Mouse (Mus musculus) fibroblast of lung, adult 2 months (primary cell): ENCODE results near the gene Papola.
"Not testable (repeated sequence)": the region's sequence is repeated elsewhere in the genome, so short reads cannot be mapped to it uniquely, and the experiment has no call there.

Experiments
- DNase-seq: peaks from one replicate; pipeline ENCODE4 v3.0.0-alpha.2; 2011; ENCODE audit warnings: low read depth

Papola gene

DNA sequence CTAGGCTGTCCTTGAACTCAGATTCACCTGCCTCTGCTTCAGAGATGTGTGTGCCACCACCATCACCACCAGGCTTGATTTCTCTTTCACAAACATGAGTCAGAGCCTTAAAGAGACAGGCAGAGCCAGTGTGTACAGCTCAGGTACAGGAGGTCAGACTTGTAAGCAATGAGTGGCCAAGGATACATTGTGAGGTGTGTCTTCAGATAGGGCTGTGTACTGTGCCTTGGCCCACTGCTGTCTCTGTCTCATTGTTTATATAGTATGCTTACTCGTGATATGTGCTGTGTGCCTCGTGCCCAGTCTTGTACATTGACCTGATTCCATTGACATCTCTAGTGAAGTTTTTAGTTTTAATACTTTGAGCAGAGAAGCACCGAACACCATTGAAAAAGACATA is 21.3 kb downstream of the Papola start:
- no peak for DNase-seq

DNA sequence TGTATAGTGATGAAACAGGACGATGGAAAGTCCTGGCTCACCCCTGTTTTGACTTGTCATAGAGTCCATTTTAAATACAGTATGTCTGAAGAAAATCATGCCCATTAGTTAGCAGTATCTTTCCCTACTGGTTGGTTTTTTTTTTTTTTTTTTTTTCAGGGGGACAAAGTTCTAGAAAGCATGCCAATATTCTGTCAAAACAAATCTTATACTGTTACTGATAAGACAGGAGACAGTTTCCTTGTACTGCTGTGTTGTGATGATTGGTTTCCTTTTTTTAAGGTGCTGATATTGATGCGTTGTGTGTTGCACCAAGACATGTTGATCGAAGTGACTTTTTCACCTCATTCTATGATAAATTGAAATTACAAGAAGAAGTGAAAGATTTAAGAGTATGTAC is 21.7 kb downstream of the Papola start:
- DNase-seq = no peak

DNA sequence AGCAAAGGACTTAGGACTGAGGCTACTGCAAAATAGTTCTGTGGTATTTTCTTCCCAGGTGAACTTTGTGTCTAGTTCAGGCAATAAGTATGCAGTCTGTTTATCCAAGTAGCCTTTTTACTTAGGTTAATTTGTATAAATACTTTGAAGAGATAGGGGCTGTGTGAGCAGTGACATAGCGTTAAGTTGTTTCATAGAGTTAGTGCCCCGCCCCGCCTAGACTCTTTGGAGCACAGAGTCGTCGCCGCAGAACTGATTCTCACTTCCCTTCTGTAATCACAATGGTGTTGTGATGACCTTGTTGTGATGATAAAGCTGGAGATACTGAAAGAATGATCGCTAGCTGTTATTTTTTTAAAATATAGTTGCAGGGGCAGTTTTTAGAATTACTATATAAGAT is 22.9 kb downstream of the Papola start:
- DNase-seq = no peak

DNA sequence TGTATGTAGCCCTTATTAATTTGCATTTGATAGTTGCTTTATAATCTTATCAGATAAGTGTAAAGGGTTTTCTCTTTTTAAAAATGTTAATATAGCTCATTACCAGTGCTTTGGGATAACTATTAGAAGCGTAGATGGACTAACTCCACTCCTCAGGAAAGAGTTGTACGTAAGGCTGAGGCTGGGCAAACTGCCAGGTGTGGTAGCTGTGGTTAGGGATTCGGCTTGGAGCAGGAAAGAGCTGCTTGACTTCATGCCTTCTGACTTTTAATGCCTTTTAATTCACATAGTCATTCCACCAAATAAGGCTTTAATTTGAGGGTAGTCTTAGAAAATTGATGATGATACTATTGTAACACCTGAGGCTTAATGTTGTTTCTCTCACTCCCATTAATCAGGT is 24.5 kb downstream of the Papola start:
- no peak for DNase-seq

DNA sequence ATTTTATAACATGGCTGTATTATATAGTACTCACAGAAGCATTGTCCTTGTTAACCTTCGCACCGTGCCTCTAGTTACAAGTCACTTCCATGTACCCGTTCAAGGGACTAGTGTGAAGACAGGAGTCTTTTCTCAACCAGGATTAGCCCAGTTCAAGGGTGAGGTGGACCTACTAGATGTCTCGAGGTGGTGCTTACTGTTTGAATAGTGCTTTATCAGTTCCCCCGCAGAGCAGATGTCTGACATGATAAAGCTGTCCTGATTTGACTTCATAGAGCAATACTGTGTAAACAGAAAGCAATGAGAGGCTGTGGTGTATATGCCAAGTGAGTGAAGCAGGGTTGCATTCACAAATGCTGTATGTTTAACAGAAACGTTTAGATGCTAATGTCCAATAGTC is 26.1 kb downstream of the Papola start:
- DNase-seq = no peak

DNA sequence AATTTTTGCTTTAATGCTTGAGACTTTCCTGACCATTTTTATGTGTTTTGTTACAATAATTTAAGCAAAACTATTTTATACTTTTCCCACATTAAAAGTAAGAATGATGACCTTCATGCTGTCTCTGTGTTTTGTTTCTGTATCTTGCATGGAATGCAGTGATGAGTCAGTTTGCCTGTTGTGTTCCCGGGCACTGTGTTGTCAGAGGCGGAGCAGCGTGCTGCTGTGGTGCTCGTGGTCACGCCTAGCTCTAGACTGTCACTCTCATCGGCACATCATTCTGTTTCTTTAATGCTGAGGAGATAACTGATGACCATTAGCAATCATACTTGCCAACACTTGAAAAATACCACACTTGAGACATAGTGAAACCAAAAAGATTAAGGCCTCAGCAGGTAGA is 29.5 kb downstream of the Papola start:
- DNase-seq = no peak

DNA sequence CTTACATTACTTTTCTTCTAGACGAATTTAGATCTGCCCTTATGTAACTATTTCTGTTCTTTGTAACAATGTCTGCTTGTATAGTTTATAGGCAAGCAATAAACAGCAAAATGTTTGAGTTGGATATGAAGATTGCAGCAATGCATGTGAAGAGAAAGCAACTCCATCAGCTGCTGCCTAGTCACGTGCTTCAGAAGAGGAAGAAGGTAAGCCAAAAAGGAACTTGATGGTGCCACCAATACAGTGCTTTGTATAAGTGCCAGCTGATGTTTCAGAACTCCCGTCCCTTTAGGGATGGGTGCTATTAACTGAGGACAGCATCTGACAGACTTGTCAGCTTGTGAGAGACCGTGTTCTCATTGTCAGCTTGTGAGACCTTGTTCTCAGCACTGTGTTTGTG is 39.0 kb downstream of the Papola start:
- DNase-seq = no peak

DNA sequence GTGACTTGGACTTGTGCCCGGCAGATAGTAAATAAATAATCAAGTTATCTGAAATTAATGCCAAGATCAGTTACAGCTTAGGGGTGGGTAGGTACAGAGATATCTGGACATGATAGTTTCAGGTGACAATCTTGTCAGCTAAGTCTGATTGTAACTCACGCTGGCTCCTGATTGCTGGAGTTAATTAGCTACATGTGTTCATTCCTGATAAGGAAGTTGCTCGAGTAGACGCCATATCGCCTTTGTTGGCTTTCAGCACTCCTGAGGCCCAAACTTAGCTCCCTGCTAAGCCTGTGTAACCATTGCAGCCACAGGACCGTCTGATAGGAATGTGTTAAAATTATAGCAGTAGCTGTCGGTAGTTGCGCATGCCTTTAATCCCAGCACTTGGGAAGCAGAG is 40.2 kb downstream of the Papola start:
- DNase-seq = no peak

DNA sequence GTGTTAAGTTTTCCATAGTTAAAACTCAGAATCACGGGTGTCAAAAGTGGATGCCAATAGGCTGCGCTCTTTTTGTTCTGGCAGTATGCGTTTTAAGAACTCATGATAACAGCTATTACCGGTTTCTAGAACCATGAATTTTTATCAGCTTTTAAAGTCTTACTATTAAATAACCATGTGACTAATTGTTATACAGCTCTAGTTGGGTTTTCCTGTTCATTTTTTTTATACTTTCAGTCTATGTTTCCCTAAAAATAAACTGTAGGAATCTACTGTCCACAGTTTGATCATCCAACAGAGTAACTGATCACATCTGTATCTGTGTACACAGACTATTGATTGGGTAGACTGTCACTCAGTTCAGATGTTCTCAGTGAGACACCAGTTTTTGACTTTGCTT is 40.8 kb downstream of the Papola start:
- no peak for DNase-seq

DNA sequence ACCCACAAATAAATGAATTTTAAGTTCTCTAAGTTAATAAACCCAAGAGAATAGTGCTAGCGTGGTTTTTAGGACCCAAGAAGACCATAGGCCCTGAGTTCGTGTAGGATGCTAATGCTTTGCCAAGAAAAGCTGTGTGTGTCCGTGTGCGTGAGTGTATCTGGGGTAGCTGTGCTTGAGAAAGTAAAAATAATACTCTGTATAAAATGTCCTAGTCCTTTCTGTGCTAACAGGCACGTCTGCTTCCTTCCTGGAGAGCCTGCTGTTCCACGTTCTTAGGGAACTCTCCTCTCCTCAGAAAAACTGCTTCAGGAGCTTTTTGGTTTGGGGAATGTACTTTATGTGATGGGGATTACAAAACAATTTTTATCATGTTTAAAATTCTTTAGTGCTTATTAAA is 48.0 kb downstream of the Papola start:
- DNase-seq = no peak

DNA sequence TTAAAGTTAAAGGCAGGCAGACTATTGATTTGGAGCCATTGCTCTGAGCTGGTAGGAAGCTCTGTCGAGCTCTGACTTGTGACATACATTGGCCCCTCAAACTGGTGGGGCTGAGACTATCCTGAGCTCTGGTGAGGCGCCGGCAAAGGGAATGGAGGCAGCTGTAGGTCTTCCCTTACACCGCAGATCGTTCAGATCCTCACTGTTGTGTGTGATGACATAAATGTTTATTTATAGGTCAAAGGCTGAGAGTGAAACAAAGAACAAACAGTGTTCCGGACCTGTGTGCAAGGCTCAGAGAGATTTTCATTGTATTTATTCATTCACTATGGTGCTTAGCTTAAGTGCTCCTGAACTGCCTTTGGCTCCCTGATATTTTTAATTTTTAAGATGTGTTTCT is 50.4 kb downstream of the Papola start:
- DNase-seq = no peak

DNA sequence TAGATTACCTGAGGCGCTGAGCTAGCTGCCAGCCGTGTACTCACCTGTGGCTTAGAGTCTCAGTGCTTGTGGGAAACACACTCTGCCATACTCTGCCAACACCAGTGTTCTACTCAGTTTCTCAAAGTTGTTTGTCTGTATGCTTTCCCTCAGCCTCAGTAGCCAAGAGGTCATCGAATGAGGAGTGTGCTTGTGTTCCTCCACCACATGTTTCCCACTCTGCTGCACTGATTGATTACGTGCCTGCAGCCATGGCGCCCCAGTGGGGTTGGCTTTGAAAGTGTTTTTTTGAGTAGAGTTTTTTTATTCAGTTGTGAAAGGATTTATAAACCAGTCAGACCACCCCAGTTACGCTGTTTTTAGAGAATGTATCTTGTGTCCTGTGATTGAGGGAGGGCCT is 51.1 kb downstream of the Papola start:
- DNase-seq = no peak

DNA sequence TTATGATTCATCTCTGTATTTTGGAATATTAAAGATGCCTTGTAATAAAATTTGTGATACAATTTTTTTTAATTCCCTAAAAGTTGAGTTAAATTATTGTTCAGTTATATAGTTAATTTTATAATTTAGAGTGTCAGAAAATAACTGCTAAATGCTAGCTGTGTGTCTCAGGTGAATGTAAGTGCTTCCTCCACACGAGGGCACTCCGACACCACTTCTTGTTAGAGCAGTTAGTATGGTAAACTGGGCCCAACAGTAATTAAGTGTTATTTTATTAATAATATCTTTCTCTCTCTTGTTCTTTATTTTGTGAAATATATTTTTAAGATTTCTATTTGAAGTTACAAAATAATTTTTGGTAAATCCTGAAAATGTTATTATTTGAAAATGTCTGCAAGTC is 51.7 kb downstream of the Papola start:
- DNase-seq = no peak

DNA sequence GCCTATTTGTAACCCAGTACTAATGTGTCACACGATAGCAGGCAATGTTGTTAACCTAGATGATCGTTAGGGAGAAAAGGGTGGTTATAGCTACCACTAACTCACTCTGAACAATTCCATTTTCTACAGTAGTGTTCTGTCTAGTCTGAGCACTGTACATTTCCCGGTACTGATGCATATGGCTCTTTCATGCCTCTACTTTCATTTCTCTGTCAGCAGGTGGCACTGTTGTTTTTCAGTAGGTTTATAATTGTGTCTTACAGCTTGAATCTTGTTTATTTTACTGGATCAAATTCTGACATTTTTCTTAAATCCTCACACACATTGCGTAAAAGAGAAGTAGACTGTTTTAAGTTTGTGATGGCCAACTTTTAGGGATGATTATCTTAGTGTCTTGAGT is 54.6 kb downstream of the Papola start:
- no peak for DNase-seq

DNA sequence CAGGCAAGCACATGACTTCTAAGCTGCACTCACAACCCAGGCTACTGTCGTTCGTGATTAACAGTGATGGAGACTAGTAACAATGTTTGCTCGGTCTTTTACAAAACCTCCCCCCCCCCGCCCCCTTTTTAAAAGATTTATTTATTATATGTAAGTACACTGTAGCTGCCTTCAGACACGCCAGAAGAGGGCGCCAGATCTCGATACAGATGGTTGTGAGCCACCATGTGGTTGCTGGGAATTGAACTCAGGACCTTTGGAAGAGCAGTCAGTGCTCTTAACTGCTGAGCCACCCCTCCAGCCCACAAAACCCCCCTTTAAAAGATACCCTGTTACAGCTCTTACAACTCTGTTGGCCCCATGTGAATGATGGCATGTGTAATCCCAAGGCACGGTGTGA is 56.1 kb downstream of the Papola start:
- not testable (repeated sequence) for DNase-seq

DNA sequence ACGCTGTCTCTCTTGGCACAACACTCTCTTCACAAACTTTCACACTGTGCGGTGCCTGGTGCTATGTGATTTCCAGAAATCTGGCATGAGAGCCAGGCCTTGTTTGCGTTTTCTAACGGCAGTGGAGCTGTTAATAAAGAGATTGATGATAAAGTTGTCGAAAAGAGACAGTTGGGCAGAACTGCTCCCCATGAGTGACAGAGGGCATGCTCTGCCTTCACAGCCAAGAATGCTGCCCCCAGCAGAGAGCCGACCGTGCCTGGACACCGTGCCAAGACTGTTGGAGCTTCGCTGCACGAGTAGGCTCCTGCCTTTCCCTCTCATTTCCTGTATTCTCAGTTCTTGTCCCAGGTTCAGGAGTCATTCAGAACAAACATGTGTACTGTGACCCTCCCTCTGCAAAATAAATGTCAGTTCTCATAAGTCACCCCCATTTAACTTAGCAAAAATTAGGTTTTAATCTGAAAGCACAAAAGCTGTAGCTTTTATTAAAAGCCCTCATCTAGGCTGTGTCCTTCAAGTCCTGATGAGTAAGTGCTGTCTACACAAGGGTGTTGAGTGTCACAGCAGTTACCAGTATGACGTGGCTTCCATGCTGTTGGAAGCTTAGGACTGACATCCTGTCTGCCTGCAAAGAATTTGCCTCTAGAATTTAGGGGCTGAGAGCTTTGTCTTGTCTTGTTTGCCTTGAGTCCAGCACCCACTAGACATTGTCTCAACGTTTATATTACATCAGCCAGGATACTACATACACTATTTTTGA is 58.9 kb downstream of the Papola start:
- DNase-seq = peak; percentile 72

DNA sequence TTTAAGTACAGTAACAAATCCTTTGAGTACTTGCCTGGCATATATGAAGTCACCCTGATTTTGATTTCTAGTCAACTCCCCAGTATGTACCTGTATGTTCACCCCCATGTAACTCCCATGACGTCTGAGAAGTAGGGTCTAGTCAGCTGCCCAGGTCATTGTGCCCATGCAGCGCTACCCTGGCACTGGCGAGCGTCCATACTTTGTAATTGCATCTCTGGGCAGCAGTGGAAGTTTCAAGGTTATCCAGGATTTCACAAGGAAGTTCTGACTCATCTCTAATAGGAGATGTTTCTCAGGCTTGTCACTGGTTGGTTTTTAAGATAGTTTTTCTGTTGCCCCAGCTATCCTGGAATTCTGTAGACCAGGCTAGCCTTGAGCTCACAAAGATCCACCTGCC is 59.9 kb downstream of the Papola start:
- DNase-seq = no peak

DNA sequence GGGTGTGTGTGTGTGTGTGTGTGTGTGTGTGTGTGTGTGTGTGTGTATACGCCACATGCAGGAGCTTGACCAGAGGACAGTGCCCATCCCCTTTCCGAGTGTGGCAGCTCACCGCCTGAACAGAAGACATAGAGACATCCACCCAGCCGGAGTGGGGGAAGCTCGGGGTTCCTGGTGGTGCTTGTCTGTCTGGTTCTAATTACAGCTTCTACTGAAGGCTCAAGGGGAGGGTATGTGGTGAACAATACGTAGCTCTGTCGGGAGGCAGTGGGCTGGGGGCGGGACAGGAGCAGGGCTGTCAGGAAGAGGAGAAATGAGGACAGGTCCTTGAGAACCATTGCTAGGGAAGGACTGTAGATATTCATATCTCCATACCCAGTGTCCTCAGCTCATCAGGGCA is 64.6 kb downstream of the Papola start:
- no peak for DNase-seq

DNA sequence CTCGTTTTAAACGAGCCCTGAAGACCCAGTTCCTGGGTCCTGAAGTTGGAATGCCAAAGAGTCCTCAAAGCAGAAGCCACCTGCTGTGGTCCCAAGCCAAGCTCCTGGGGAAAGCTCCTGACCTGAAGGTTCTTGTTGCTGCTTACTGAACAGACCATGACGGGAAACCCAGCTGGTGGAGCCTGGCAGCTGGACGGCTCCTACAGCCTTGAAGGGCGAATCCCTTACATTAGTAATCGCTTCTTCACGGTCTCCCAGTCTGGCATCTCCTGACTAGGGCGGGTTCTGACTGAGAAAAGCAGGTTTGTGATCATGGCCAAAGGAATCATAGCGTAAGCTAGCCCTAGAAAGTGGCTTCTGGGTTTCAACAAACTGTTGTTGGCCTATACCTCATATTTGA is 66.2 kb downstream of the Papola start:
- DNase-seq = no peak

DNA sequence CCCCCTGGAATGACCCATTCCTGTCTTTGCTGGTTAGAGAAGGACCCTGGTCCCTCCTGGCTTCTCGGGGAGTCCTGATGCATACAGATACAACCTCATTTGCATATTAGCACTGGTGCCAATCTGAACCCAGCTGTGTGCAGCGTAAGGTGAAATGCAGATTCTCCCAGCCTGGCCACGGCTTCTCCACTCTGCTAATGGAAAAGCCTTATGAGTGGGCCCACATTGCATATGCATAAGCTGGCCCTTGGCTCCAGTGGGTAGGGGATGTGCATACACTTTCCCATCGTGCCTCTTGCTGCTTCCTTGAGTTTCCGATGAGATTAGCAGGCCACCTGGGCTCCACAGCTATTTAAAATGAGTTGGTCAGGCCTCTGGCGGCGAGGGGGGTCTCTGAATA is 68.3 kb downstream of the Papola start:
- DNase-seq = no peak

DNA sequence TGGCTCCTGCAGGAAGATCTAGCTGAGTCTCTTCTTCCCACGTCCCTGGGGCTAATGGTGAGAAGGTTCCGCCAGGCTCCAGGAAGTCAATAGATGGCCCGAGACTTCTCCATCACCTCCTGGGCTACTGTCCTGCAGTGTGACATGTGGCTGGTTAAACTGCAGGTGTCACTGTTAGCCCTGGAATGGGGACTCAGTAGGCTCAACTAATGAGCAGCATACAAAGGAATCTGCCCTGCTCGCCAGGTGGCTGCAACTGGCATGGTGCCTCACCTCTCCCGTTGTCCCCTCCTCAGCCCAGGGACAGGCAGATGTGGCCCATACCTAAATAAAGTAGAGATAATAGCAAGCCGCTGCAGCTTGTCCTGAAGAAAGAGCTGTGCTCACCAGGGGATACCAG is 70.1 kb downstream of the Papola start:
- no peak for DNase-seq

DNA sequence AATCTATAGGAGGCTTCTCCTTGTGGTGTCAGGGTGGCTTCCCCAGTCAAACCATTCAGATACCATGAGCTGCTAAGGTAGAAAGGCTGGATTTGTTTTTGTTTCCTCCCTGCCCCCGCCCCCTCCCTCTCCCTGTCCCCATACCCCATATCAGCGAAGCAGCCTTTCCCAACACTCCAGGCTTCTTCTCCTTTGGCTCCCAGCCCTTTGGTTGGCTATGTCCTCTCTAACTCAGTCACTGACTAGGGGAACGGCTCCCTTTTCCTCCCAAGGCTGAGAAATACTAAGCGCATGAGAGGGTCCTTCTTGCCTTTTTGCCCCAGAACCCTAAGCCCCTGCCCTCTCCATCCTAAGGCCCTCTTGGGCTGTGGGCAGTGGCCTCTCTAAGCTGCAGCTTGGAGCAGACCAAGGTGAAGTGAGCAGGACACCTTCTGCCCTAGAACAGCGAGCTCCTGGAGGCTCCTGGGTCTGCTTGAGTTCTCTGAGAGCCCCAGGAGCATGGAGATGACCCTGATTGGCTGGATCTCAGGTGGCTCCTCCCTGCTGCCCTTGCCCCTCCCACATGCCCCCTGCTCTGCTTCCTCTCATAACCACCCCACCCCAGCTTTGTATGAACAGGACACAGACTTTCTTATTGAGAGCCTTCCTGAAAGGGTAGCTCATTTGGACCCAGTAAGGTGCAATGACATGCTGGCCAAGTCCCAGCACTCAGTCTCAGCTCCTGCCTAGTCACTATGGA is 73.6 kb downstream of the Papola start:
- DNase-seq = no peak

DNA sequence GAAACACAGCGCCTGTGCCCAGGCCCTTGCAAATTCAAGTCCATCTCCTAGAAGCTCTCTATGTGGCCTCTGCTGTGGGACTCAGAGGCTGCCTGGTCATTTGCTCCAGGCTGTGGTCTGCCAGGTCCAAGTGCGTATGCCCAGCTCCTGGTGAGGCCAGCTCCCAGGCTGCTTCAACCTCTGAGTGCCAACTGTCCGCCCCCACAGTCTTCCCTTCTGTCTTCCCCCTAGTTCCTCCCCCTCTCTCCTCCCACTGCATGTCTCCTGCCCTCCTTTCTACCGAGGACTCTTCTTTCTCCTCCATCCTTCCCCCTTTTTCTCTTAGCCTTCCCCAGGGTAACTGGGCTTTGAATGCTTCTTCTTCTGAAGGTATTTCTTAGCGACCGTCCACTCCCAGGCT is 77.6 kb downstream of the Papola start:
- DNase-seq = no peak

DNA sequence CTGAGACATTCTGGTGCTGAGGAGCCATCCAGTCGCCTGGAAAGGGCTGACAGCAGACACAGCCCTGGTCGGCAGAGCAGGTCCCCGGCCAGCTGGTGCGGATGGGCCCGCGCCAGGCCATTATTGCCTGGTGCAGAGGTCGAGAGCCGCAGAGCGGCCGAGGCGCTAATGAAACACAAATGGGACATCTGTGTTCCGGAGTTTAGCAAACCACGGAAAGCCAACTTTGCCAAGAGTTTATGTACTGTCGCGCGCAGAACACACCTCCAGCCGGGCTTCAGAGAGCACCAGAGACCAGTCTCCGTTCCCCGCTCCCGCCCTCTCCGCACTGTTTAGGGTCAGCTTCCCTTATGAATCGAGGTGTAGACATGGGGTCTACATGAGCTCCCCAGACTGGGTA is 78.1 kb downstream of the Papola start:
- DNase-seq = no peak
